Mouse (Mus musculus) stomach, postnatal 0 days (tissue): ENCODE measurements around the gene Clec4g. TPM values are rescaled to one million over a fixed set of nuclear protein-coding genes. Genes with fewer than 3 reads are reported as not detected.

Source experiments
- ATAC-seq: fragments of 200-750 bp; cut with Nextera tagmentation; 2 replicates; pipeline ENCODE4 v1.8.0; 2017; ENCODE audit not compliant: low FRiP score, low TSS enrichment
- DNase-seq: peaks from one replicate; pipeline ENCODE4 v3.0.0-alpha.2; 2016; ENCODE audit warnings: low spot score
- H3K27ac ChIP-seq: fragments of 300-500 bp; sonication (generic); replicated peaks from 2 replicates; pipeline ENCODE4 v1.5.1; 2014; ENCODE audit warnings: mild to moderate bottlenecking, control low read depth
- H3K27me3 ChIP-seq: fragments of 300-500 bp; sonication (generic); 2 replicates; pipeline ENCODE4 v1.6.1; 2014; ENCODE audit warnings: low read length; ENCODE audit not compliant: control insufficient read depth, insufficient read depth
- H3K36me3 ChIP-seq: fragments of 300-500 bp; sonication (generic); 2 replicates; pipeline ENCODE4 v1.6.1; 2014; ENCODE audit warnings: low read length, mixed read lengths; ENCODE audit not compliant: control insufficient read depth, insufficient read depth
- H3K4me1 ChIP-seq: fragments of 300-500 bp; sonication (generic); replicated peaks from 2 replicates; pipeline ENCODE4 v1.6.1; 2014; ENCODE audit warnings: antibody characterized with exemption; ENCODE audit not compliant: control insufficient read depth, insufficient read depth
- H3K4me2 ChIP-seq: fragments of 300-500 bp; sonication (generic); replicated peaks from 2 replicates; pipeline ENCODE4 v1.6.1; 2014; ENCODE audit warnings: low read depth, mild to moderate bottlenecking, control low read depth, moderate library complexity
- H3K4me3 ChIP-seq: fragments of 300-500 bp; sonication (generic); 2 replicates; pipeline ENCODE4 v1.5.1; 2014; ENCODE audit warnings: low read depth, low read length, control low read depth
- H3K9ac ChIP-seq: fragments of 300-500 bp; sonication (generic); 2 replicates; pipeline ENCODE4 v1.6.1; 2014; ENCODE audit warnings: mild to moderate bottlenecking, low read length, control low read depth, mixed read lengths
- H3K9me3 ChIP-seq: fragments of 300-500 bp; sonication (generic); 2 replicates; pipeline ENCODE4 v1.6.1; 2016; ENCODE audit warnings: low read length; ENCODE audit not compliant: control insufficient read depth
- CTCF ChIP-seq: IDR thresholded peaks from 2 replicates; pipeline ENCODE4 v1.5.1; 2016; ENCODE audit warnings: antibody characterized with exemption, low read depth, mild to moderate bottlenecking, moderate library complexity
- EP300 ChIP-seq: optimal IDR thresholded peaks from 2 replicates; pipeline ENCODE3; 2016; ENCODE audit warnings: antibody characterized with exemption
- WGBS: fragments of 180-500 bp; shearing (Covaris S2); extraction: QIAGEN DNeasy Blood & Tissue Kit; methylation state at CpG from one replicate; pipeline ENCODE4 v1.1.7; 2014; 5-methylcytosine and 5-hydroxymethylcytosine counted together
- polyA plus RNA-seq: library from polyadenylated mRNA; unstranded; fragments of >200 nt; fragmentation: Nextera tagmentation; extraction: Ambion mirVana; gene quantifications from 2 replicates; pipeline ENCODE4 v1.2.1, GENCODE M21; 2015

Gene Clec4g
- polyA plus RNA-seq, 1 experiment from 2014 or later = 0.10 TPM

GRCm38 (mm10) chr8:3670388-3670787, 50.1 kb downstream of the Clec4g start:
- no peaks in the 10 kb centered on the region for H3K9me3 ChIP-seq
- TF ChIP-seq EP300 (no peak), CTCF (no peak)
- H3K27ac ChIP-seq = no peak overlapping the region
- ATAC-seq (no peak), DNase-seq (no peak)
- no peaks in the 10 kb centered on the region for H3K4me1 ChIP-seq
- WGBS = 75% methylated on average over 2 of the region's 2 CpGs
- no peaks in the 10 kb centered on the region for H3K27me3 ChIP-seq
- no peak overlapping the region for H3K9ac ChIP-seq
- H3K36me3 ChIP-seq = no peaks in the 10 kb centered on the region
- H3K4me2 ChIP-seq = no peak overlapping the region
- no peak overlapping the region for H3K4me3 ChIP-seq

GRCm38 (mm10) chr8:3665507-3665906, 54.9 kb downstream of the Clec4g start, which contains the start of gene Mcemp1:
Gene Mcemp1, plus strand, starts transcription at chr8:3665754.
- DNase-seq = no peak
- 72% methylated on average over 6 of the region's 6 CpGs for WGBS
- no peak within 1 kb of the TSS for H3K27ac ChIP-seq
- H3K27me3 ChIP-seq = no peaks in the 10 kb centered on the region
- H3K9ac ChIP-seq = no peak within 1 kb of the TSS
- TF ChIP-seq EP300 = no peak
- TF ChIP-seq CTCF = no peak
- no peaks in the 10 kb centered on the region for H3K36me3 ChIP-seq
- no peak within 1 kb of the TSS for H3K4me2 ChIP-seq
- H3K4me3 ChIP-seq = no peak within 1 kb of the TSS
- H3K9me3 ChIP-seq = no peaks in the 10 kb centered on the region
- ATAC-seq = no peak
- no peaks in the 10 kb centered on the region for H3K4me1 ChIP-seq

- 57% methylated on average over 5 of the region's 5 CpGs for WGBS
- Histone ChIP-seq H3K4me2 (no peak overlapping the region), H3K27ac (no peak overlapping the region), H3K4me1 (no peaks in the 10 kb centered on the region), H3K27me3 (no peaks in the 10 kb centered on the region), H3K36me3 (no peaks in the 10 kb centered on the region), H3K4me3 (no peak overlapping the region), H3K9ac (no peak overlapping the region), H3K9me3 (no peaks in the 10 kb centered on the region)
- no peak for DNase-seq
- ATAC-seq = no peak
- no peak for TF ChIP-seq EP300
- no peak for TF ChIP-seq CTCF
Observed at GRCm38 (mm10) chr8:3664405-3664804, 56.0 kb downstream of the Clec4g start.

GRCm38 (mm10) chr8:3660889-3661288, 59.6 kb downstream of the Clec4g start:
- WGBS = 78% methylated on average over 8 of the region's 8 CpGs

More at GRCm38 (mm10) chr8:3660889-3661288, 59.6 kb downstream of the Clec4g start:
- Histone ChIP-seq H3K4me3 (no peak overlapping the region), H3K9ac (no peak overlapping the region), H3K4me1 (no peaks in the 10 kb centered on the region), H3K9me3 (no peaks in the 10 kb centered on the region), H3K27ac (no peak overlapping the region), H3K4me2 (no peak overlapping the region), H3K27me3 (no peaks in the 10 kb centered on the region), H3K36me3 (no peaks in the 10 kb centered on the region)
- TF ChIP-seq CTCF = no peak
- no peak for TF ChIP-seq EP300
- ATAC-seq (no peak), DNase-seq (no peak)

Other genes starting within 250 kb of the Clec4g start
- gene Tex45, start 249.8 kb downstream of the Clec4g start, polyA plus RNA-seq = 0.46 and 1.1 TPM in 2 replicates
- 19.1 and 21.3 TPM in 2 replicates for gene Zfp358, start 227.5 kb downstream of the Clec4g start, polyA plus RNA-seq
- 24.7 and 28.4 TPM in 2 replicates for gene Mcoln1, start 220.2 kb downstream of the Clec4g start, polyA plus RNA-seq
- gene Pnpla6, start 205.3 kb downstream of the Clec4g start, polyA plus RNA-seq = 15.4 and 16.0 TPM in 2 replicates
- gene C330021F23Rik, start 152.7 kb downstream of the Clec4g start, polyA plus RNA-seq = 0.18 and 0.38 TPM in 2 replicates
- gene Camsap3, start 133.4 kb downstream of the Clec4g start, polyA plus RNA-seq = 14.2 and 20.1 TPM in 2 replicates
- 23.3 and 25.5 TPM in 2 replicates for gene Xab2, start 99.3 kb downstream of the Clec4g start, polyA plus RNA-seq
- gene Pet100, start 99.1 kb downstream of the Clec4g start, polyA plus RNA-seq = 143 and 171 TPM in 2 replicates
- gene Pcp2, start 95.1 kb downstream of the Clec4g start, polyA plus RNA-seq = 0.25 TPM in 1 of 2 replicates, not detected in the other
- 111 and 121 TPM in 2 replicates for gene Stxbp2, start 89.7 kb downstream of the Clec4g start, polyA plus RNA-seq
- not detected in 2 replicates for gene Retn, start 64.9 kb downstream of the Clec4g start, polyA plus RNA-seq
- gene Mcemp1, start 54.9 kb downstream of the Clec4g start, polyA plus RNA-seq = 0.11 and 0.15 TPM in 2 replicates
- 3.4 and 5.3 TPM in 2 replicates for gene Fcor, start 48.3 kb downstream of the Clec4g start, polyA plus RNA-seq
- 26.6 and 27.9 TPM in 2 replicates for gene Trappc5, start 44.4 kb downstream of the Clec4g start, polyA plus RNA-seq
- gene Fcer2a, start 26.5 kb downstream of the Clec4g start, polyA plus RNA-seq = 0.44 and 0.47 TPM in 2 replicates
- 0.11 and 0.16 TPM in 2 replicates for gene Cd209a, start 28.3 kb upstream of the Clec4g start, polyA plus RNA-seq
- not detected in 2 replicates for gene Cd209e, start 133.7 kb upstream of the Clec4g start, polyA plus RNA-seq
- gene Cd209d, start 157.9 kb upstream of the Clec4g start, polyA plus RNA-seq = not detected in 2 replicates
- gene Cd209b, start 206.2 kb upstream of the Clec4g start, polyA plus RNA-seq = 0.10 TPM in 1 of 2 replicates, not detected in the other
- 0.06 and 0.21 TPM in 2 replicates for gene Cd209c, start 234.1 kb upstream of the Clec4g start, polyA plus RNA-seq